Mouse (Mus musculus): ENCODE measurements around the gene Ncf1. TPM values are rescaled to one million over a fixed set of nuclear protein-coding genes. Genes with fewer than 3 reads are reported as not detected.

Ncf1 gene
- polyA plus RNA-seq, 1 experiment from 2014 or later, result 3.0 TPM

DNA sequence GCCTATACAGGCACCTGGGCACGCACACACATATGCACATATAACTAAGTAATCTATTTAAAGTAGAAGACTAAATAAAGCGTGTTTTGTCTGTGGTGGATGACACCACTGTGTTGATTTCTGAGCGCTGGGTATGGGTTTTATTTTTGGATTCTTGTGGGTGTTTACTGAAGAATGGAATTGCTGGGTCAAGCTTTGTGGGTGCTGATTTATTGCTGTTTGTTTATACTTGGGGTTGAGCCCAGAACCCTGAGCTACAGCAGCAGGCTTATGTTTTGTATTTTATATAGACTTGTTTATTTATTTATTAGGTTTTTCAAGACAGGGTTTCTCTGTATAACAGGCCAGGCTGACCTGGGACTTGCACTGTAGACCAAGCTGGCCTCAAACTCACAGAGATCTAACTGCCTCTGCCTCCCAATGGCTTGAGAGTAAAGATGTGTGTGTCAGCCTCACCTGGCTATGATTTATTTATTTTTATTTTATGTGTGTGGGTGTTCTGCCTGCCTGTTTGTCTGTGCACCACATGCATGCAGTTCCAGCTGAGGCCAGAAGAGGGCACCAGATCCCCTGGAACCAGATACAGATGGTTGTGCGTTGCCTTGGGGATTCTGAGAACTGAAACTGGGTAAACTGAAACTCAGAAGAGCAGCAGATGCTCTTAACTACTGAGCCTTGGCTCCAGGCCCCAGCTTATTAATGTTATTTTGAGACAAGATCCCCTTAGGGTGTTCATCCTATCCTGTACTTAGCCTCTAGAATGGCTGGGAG lies 42.3 kb downstream of the Ncf1 start:
- no peak for ATAC-seq (ENCODE audit: low FRiP score, low read depth)
- WGBS, result 76% methylated on average over 4 of the region's 4 CpGs

GRCm38 (mm10) chr5:134186059-134186458 lies 43.4 kb downstream of the Ncf1 start:
- Histone ChIP-seq H3K36me3 (no peaks in the 10 kb centered on the region; the same call in 1 of the 2 replicates), H3K4me2 (no peak overlapping the region), H3K27me3 (no peaks in the 10 kb centered on the region), H3K4me3 (no peak overlapping the region), H3K4me1 (replicated peaks) (peaks cover 13% of the 10 kb centered on the region), H3K27ac (replicated peaks) (no peak overlapping the region), H3K9me3 (no peaks in the 10 kb centered on the region), H3K9ac (no peak overlapping the region)
- 94% methylated on average over 3 of the region's 3 CpGs for WGBS
- no peak for ATAC-seq (ENCODE audit: low FRiP score, low read depth)

More for the DNA sequence above, 42.3 kb downstream of the Ncf1 start:
- Histone ChIP-seq H3K9ac (no peak overlapping the region), H3K27ac (replicated peaks) (no peak overlapping the region), H3K9me3 (no peaks in the 10 kb centered on the region), H3K4me2 (no peak overlapping the region), H3K4me1 (replicated peaks) (peaks cover 13% of the 10 kb centered on the region), H3K27me3 (no peaks in the 10 kb centered on the region), H3K36me3 (no peaks in the 10 kb centered on the region; the same call in 1 of the 2 replicates), H3K4me3 (no peak overlapping the region)

- Histone ChIP-seq H3K9ac (peak within 1 kb of the TSS; percentile 70), H3K4me3 (peak within 1 kb of the TSS; percentile 64), H3K27ac (replicated peaks) (peak within 1 kb of the TSS; percentile 96), H3K4me2 (peak within 1 kb of the TSS; percentile 87), H3K9me3 (no peaks in the 10 kb centered on the region), H3K27me3 (no peaks in the 10 kb centered on the region), H3K36me3 (no peaks in the 10 kb centered on the region; the same call in 1 of the 2 replicates), H3K4me1 (replicated peaks) (peaks cover 13% of the 10 kb centered on the region)
- under 1% methylated on average over 88 of the region's 92 CpGs for WGBS
- ATAC-seq (ENCODE audit: low FRiP score, low read depth), result peak; percentile 96
Measured at GRCm38 (mm10) chr5:134183880-134184808, 45.3 kb downstream of the Ncf1 start, which contains the start of gene Gtf2ird2. Gene Gtf2ird2, plus strand, starts transcription at chr5:134184019.

- peaks cover 13% of the 10 kb centered on the region for H3K4me1 ChIP-seq (replicated peaks)
- no peaks in the 10 kb centered on the region; the same call in 1 of the 2 replicates for H3K36me3 ChIP-seq
- peak overlapping the region; percentile 87 for H3K4me2 ChIP-seq
- no peaks in the 10 kb centered on the region for H3K27me3 ChIP-seq
- WGBS, result 57% methylated on average over 7 of the region's 7 CpGs
- H3K9ac ChIP-seq, result peak overlapping the region; percentile 70
- peak overlapping the region; percentile 64 for H3K4me3 ChIP-seq
- no peaks in the 10 kb centered on the region for H3K9me3 ChIP-seq
- peak overlapping the region; percentile 96 for H3K27ac ChIP-seq (replicated peaks)
- ATAC-seq (ENCODE audit: low FRiP score, low read depth), result no peak
Measured at GRCm38 (mm10) chr5:134183162-134183561, 46.3 kb downstream of the Ncf1 start.

- peak overlapping the region; percentile 87 for H3K4me2 ChIP-seq
- no peaks in the 10 kb centered on the region for H3K9me3 ChIP-seq
- H3K4me3 ChIP-seq, result peak overlapping the region; percentile 64; the same call in 1 of the 2 replicates
- WGBS, result 62% methylated on average over 4 of the region's 4 CpGs
- no peaks in the 10 kb centered on the region for H3K27me3 ChIP-seq
- no peak for ATAC-seq (ENCODE audit: low FRiP score, low read depth)
- H3K9ac ChIP-seq, result no peak overlapping the region
- peaks cover 13% of the 10 kb centered on the region for H3K4me1 ChIP-seq (replicated peaks)
- H3K27ac ChIP-seq (replicated peaks), result no peak overlapping the region
- H3K36me3 ChIP-seq, result no peaks in the 10 kb centered on the region; the same call in 1 of the 2 replicates
Measured at GRCm38 (mm10) chr5:134182735-134183134, 46.7 kb downstream of the Ncf1 start.

DNA sequence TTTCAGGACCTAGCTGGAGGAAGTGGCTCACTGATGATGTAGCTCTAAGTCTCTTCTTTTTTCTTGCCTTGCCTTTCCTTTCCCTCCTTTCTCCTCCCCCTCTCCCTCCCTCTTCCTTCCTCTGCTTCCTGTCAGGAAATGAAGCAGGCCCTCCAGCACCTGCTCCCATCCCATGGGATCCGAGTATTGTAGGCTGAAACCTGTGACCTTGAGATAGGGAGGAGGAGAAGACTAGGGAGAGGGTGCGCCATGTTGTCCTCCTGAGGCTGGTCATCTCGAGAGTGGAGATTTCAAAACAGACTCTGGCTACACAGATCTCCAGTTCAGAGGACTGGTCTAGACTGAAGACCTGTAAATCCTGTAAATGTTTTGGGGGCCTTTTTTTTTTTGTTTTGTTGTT lies 47.3 kb downstream of the Ncf1 start:
- Histone ChIP-seq H3K36me3 (no peaks in the 10 kb centered on the region), H3K9ac (no peak overlapping the region), H3K4me3 (no peak overlapping the region), H3K27me3 (no peaks in the 10 kb centered on the region), H3K4me1 (replicated peaks) (peaks cover 13% of the 10 kb centered on the region), H3K9me3 (no peaks in the 10 kb centered on the region), H3K27ac (replicated peaks) (no peak overlapping the region), H3K4me2 (no peak overlapping the region; the same call in 1 of the 2 replicates)
- no peak for ATAC-seq (ENCODE audit: low FRiP score, low read depth)
- WGBS, result 47% methylated on average over 3 of the region's 3 CpGs

GRCm38 (mm10) chr5:134179871-134180270 lies 49.6 kb downstream of the Ncf1 start:
- Histone ChIP-seq H3K27me3 (no peaks in the 10 kb centered on the region), H3K27ac (replicated peaks) (no peak overlapping the region), H3K9ac (no peak overlapping the region), H3K4me3 (no peak overlapping the region), H3K4me1 (replicated peaks) (peaks cover 24% of the 10 kb centered on the region), H3K9me3 (no peaks in the 10 kb centered on the region), H3K4me2 (no peak overlapping the region), H3K36me3 (no peaks in the 10 kb centered on the region)
- WGBS, result 25% methylated on average over 7 of the region's 7 CpGs
- ATAC-seq (ENCODE audit: low FRiP score, low read depth), result no peak

GRCm38 (mm10) chr5:134178536-134178935 lies 50.9 kb downstream of the Ncf1 start:
- no peak for ATAC-seq (ENCODE audit: low FRiP score, low read depth)
- Histone ChIP-seq H3K36me3 (no peaks in the 10 kb centered on the region), H3K4me2 (no peak overlapping the region), H3K4me1 (replicated peaks) (peaks cover 25% of the 10 kb centered on the region), H3K9ac (no peak overlapping the region), H3K9me3 (no peaks in the 10 kb centered on the region), H3K27ac (replicated peaks) (no peak overlapping the region), H3K4me3 (no peak overlapping the region), H3K27me3 (no peaks in the 10 kb centered on the region)
- 80% methylated on average over 7 of the region's 7 CpGs for WGBS

DNA sequence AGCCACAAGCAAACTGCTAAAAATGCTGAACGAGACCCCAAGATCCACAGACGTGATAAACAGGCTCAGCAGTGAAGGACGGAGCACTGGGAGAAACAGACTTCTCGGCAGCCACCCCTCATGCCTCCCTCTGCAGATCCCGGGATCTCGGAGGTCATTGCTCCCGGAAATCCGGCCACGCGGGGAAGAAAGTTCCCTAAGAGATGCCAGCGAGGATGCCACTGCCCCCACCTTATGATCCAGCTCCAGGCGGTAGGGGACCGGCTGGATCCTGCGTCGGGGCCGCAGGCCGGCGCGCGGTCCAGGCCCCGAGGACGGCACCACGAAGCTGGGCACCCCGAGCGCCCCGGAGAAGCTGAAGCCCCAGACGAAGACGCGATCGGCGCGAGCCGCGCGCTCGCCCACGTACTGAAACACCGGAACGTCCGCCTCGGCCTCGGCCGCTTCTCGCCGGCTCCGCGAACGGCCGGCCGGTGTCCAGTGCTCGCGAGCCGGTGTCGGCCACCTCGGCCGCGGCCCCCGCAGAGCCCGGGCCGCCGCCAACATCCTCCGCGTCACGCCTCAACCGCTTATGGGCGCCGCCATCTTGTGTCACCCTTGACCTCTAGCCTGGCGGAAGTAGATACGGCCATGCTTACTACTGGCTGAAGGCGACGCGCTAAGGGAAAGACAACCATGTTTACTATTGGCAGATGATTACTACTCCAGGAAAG lies 53.1 kb downstream of the Ncf1 start, which contains the start of gene Rcc1l:
Gene Rcc1l, minus strand, starts transcription at position 606 of the 713 bp plus-strand sequence.
- peaks cover 14% of the 10 kb centered on the region for H3K4me1 ChIP-seq (replicated peaks)
- H3K36me3 ChIP-seq, result no peaks in the 10 kb centered on the region
- H3K4me2 ChIP-seq, result peak within 1 kb of the TSS; percentile 82
- peak within 1 kb of the TSS; percentile 52 for H3K9ac ChIP-seq
- WGBS, result under 1% methylated on average over 72 of the region's 72 CpGs
- H3K27ac ChIP-seq (replicated peaks), result peak within 1 kb of the TSS; percentile 79
- peak; percentile 86 for ATAC-seq (ENCODE audit: low FRiP score, low read depth)
- no peaks in the 10 kb centered on the region for H3K9me3 ChIP-seq
- peak within 1 kb of the TSS; percentile 89 for H3K4me3 ChIP-seq
- H3K27me3 ChIP-seq, result no peaks in the 10 kb centered on the region

DNA sequence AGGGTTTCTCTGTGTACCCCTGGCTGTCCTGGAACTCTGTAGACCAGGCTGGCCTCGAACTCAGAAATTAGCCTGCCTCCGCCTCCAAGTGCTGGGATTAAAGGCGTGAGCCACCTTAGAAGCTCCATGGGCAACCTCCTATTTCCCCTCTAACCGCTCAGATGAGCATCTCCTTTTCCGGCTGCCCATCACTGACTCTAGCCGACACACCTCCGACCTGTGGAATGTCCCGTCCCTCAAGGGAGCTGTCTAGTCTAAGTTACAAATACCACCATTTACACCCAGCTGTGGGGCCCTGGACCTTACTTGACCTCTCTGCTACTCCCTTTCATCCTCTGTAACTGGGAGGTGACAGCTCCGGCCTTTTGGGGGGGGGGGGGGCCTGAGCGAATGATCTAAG lies 53.7 kb downstream of the Ncf1 start:
- Histone ChIP-seq H3K9me3 (no peaks in the 10 kb centered on the region), H3K4me2 (peak overlapping the region; percentile 82), H3K27ac (replicated peaks) (peak overlapping the region; percentile 79), H3K36me3 (no peaks in the 10 kb centered on the region), H3K4me1 (replicated peaks) (peaks cover 14% of the 10 kb centered on the region), H3K27me3 (no peaks in the 10 kb centered on the region), H3K9ac (peak overlapping the region; percentile 52), H3K4me3 (peak overlapping the region; percentile 89)
- ATAC-seq (ENCODE audit: low FRiP score, low read depth), result no peak
- 13% methylated on average over 10 of the region's 10 CpGs for WGBS

DNA sequence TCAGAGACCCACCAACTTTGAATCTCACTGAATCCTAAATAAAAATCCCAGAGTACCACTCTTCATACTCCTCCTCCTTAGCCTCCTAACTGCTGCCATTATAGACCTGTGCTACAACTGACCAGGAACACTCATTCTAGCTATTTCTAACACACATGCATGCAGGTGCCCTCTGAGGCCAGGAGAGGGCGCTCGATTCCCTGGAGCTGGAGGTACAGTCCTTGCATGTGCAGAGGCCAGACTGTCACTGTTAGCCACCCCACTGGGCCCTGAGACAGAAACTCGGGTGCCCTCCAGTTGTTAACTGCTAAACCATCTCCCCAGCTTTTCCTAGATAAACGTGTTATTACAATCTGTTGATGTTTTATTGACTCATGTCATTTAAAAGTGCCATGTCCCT lies 56.2 kb downstream of the Ncf1 start:
- no peak overlapping the region for H3K4me3 ChIP-seq
- no peak overlapping the region for H3K9ac ChIP-seq
- 47% methylated on average over 4 of the region's 4 CpGs for WGBS
- 0 out of 2 replicates have a peak, but pooled peaks cover 4% of the 10 kb centered on the region for H3K36me3 ChIP-seq
- H3K4me1 ChIP-seq (replicated peaks), result peaks cover 14% of the 10 kb centered on the region
- no peaks in the 10 kb centered on the region for H3K9me3 ChIP-seq
- H3K4me2 ChIP-seq, result no peak overlapping the region
- no peaks in the 10 kb centered on the region for H3K27me3 ChIP-seq
- ATAC-seq (ENCODE audit: low FRiP score, low read depth), result no peak
- no peak overlapping the region for H3K27ac ChIP-seq (replicated peaks)

Measured in hindbrain, embryonic 15.5 days (tissue).